Mouse (Mus musculus): Measurements from ENCODE around the gene Rragc. TPM values are rescaled to one million over a fixed set of nuclear protein-coding genes. Genes with fewer than 3 reads are reported as not detected.

Rragc gene
- 40.3 and 44.4 TPM in 2 replicates for polyA plus RNA-seq (2015; fragmentation: Nextera tagmentation; extraction: Ambion mirVana)

DNA sequence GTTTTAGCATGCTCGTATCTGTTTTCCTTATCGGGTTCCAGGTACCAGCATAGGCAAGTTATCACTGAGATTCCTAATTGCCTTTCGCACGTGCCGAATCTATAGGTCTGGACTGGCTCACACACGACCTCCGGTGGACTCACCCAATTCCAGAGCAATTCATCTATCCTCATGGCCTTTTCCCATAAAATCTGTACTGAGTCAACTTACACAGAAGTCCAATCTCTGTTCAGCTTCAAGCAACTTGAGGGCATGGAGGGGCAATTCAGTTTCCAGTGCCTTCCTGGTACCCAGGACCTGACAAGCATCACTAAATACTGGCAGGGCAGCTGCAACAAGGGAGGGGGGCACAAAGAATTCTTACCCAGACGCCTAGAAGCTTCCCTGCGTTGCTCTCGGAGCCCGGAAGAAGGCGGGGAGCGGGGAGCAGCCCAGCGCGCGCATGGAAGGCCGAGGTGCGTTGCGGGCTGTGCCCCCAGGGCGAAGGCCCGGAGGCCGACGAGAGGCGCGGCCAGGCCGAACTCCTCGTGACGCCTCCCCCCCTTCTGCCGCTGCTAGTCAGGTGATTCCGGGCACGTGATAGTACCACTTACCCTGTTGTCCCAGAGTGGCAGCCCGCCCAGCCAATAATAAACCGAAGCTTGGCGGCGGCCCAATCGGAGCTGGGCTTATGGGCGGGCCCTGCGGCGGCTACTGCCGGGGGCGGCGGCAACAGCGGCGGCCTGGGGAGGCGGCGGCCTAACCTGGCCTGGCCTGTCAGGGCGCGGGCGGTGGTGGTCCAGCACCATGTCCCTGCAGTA, at the start of gene Rragc:
Gene Rragc (plus strand): TSS at position 699 of the 800 bp plus-strand sequence.
- Histone ChIP-seq H3K36me3 (ENCODE audit: control insufficient read depth, insufficient read depth) (peaks cover 13% of the 10 kb centered on the region), H3K4me2 (ENCODE audit: low read depth, low read length) (peak within 1 kb of the TSS; percentile 81), H3K27ac (ENCODE audit: low read length) (peak within 1 kb of the TSS; percentile 92), H3K4me3 (ENCODE audit: low read length) (peak within 1 kb of the TSS; percentile 98), H3K9me3 (replicated peaks; ENCODE audit: control insufficient read depth, low read length) (no peaks in the 10 kb centered on the region), H3K4me1 (ENCODE audit: control insufficient read depth, insufficient read depth, low read length) (peaks cover 22% of the 10 kb centered on the region), H3K9ac (ENCODE audit: low read length) (peak within 1 kb of the TSS; percentile 97), H3K27me3 (ENCODE audit: control insufficient read depth, insufficient read depth, low read length) (no peaks in the 10 kb centered on the region)
- peak; percentile 99 for ATAC-seq (replicated peaks; ENCODE audit: extremely low read depth, insufficient read depth, low FRiP score)
- WGBS: 1% methylated on average over 49 of the region's 49 CpGs

DNA sequence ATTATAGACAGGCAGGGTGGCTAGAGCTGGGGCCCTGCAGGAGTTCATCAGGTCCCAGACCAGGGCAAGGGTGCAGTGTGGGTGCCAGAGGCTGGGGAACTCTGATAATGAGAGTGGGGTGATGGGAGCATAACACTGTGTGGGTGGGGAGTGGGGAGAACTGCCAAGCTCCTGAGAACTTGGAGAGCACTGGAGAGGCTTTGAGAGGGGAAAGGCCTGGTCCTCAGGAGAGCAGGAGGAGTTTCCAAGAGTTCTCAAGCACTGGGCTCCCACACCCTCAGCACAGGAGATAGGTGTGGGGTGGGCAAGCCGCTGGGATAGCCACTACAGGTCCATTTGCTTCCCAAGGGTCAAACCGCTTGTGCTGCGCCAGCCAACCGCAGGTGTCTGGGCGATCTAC, 23.5 kb upstream of the Rragc start:
- H3K4me1 ChIP-seq (ENCODE audit: control insufficient read depth, insufficient read depth, low read length): no peaks in the 10 kb centered on the region
- no peak for ATAC-seq (replicated peaks; ENCODE audit: extremely low read depth, insufficient read depth, low FRiP score)
- no peak overlapping the region for H3K27ac ChIP-seq (ENCODE audit: low read length)
- no peaks in the 10 kb centered on the region for H3K36me3 ChIP-seq (ENCODE audit: control insufficient read depth, insufficient read depth)
- no peaks in the 10 kb centered on the region for H3K9me3 ChIP-seq (replicated peaks; ENCODE audit: control insufficient read depth, low read length)
- H3K4me3 ChIP-seq (ENCODE audit: low read length): no peak overlapping the region
- WGBS: 80% methylated on average over 5 of the region's 5 CpGs
- H3K27me3 ChIP-seq (ENCODE audit: control insufficient read depth, insufficient read depth, low read length): no peaks in the 10 kb centered on the region
- no peak overlapping the region for H3K4me2 ChIP-seq (ENCODE audit: low read depth, low read length)
- no peak overlapping the region for H3K9ac ChIP-seq (ENCODE audit: low read length)

DNA sequence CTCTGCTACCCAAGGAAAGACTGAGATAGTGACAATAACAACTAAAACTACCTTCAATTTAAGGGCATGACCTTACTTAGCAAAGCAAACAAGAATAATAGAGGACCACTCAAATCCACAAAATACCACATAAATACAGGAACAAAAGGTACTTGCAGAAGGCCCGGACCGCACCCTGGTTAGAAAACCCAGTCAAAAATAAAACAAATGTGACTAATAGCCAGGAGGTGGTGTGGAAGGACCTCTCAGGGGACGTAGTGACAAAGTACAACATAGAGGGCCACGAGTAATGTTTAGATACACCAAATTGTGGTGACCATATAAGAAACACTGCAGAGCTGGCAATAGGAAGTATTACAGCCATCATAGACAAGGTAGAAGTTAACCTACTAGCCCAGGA, 23.0 kb upstream of the Rragc start:
- H3K27ac ChIP-seq (ENCODE audit: low read length): no peak overlapping the region
- H3K4me2 ChIP-seq (ENCODE audit: low read depth, low read length): no peak overlapping the region
- H3K9me3 ChIP-seq (replicated peaks; ENCODE audit: control insufficient read depth, low read length): no peaks in the 10 kb centered on the region
- H3K36me3 ChIP-seq (ENCODE audit: control insufficient read depth, insufficient read depth): no peaks in the 10 kb centered on the region
- no peak for ATAC-seq (replicated peaks; ENCODE audit: extremely low read depth, insufficient read depth, low FRiP score)
- H3K4me3 ChIP-seq (ENCODE audit: low read length): no peak overlapping the region
- no peak overlapping the region for H3K9ac ChIP-seq (ENCODE audit: low read length)
- WGBS: 78% methylated on average over 4 of the region's 4 CpGs
- H3K4me1 ChIP-seq (ENCODE audit: control insufficient read depth, insufficient read depth, low read length): no peaks in the 10 kb centered on the region
- no peaks in the 10 kb centered on the region for H3K27me3 ChIP-seq (ENCODE audit: control insufficient read depth, insufficient read depth, low read length)

DNA sequence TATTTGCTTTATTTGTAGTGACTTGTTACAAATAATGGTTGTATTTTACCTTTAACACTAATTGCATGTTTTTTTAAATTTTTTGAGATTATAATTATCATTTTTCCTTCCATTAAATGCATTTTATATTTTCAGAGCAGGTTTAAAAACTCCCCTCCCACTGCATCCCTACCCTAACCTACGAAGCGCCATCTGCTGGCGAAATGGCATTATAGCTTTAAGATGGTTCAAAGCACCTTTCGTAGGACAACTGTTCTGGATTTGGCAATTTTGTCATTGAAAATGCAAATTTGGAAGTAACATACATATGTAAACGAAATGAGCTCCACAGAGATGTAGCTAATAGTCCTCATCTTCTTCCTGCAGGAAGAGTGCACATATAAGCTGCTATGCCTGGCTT, 18.6 kb upstream of the Rragc start:
- H3K4me1 ChIP-seq (ENCODE audit: control insufficient read depth, insufficient read depth, low read length): no peaks in the 10 kb centered on the region
- H3K27me3 ChIP-seq (ENCODE audit: control insufficient read depth, insufficient read depth, low read length): no peaks in the 10 kb centered on the region
- ATAC-seq (replicated peaks; ENCODE audit: extremely low read depth, insufficient read depth, low FRiP score): no peak
- H3K4me3 ChIP-seq (ENCODE audit: low read length): no peak overlapping the region
- H3K27ac ChIP-seq (ENCODE audit: low read length): no peak overlapping the region
- H3K9ac ChIP-seq (ENCODE audit: low read length): no peak overlapping the region
- 13% methylated on average over 5 of the region's 5 CpGs for WGBS
- H3K36me3 ChIP-seq (ENCODE audit: control insufficient read depth, insufficient read depth): no peaks in the 10 kb centered on the region
- no peaks in the 10 kb centered on the region for H3K9me3 ChIP-seq (replicated peaks; ENCODE audit: control insufficient read depth, low read length)
- no peak overlapping the region for H3K4me2 ChIP-seq (ENCODE audit: low read depth, low read length)

DNA sequence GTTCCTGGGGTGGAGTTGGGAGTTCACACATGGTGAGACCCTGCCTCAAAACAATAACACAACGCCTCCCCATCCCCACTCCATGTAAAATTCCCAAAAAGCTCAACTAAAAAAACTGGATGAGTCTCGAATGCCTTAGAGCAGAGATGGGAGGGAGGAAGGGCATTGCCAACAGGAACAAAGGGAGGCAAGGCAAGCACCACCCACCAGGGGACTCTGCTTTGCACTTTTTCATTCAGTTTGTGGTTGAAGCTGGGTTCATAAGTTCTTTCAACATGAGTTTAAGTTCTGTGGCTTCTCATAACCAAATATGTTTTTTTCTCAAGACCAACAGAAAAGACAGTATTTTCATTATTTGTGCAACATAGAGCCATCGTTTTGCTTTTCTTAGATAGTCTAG, 13.8 kb upstream of the Rragc start:
- H3K36me3 ChIP-seq (ENCODE audit: control insufficient read depth, insufficient read depth): no peaks in the 10 kb centered on the region
- no peak overlapping the region for H3K9ac ChIP-seq (ENCODE audit: low read length)
- no peak for ATAC-seq (replicated peaks; ENCODE audit: extremely low read depth, insufficient read depth, low FRiP score)
- no peaks in the 10 kb centered on the region for H3K9me3 ChIP-seq (replicated peaks; ENCODE audit: control insufficient read depth, low read length)
- H3K4me1 ChIP-seq (ENCODE audit: control insufficient read depth, insufficient read depth, low read length): peaks cover 7% of the 10 kb centered on the region
- WGBS: 73% methylated on average over 3 of the region's 3 CpGs
- no peaks in the 10 kb centered on the region for H3K27me3 ChIP-seq (ENCODE audit: control insufficient read depth, insufficient read depth, low read length)
- no peak overlapping the region for H3K27ac ChIP-seq (ENCODE audit: low read length)
- no peak overlapping the region for H3K4me3 ChIP-seq (ENCODE audit: low read length)
- no peak overlapping the region for H3K4me2 ChIP-seq (ENCODE audit: low read depth, low read length)

DNA sequence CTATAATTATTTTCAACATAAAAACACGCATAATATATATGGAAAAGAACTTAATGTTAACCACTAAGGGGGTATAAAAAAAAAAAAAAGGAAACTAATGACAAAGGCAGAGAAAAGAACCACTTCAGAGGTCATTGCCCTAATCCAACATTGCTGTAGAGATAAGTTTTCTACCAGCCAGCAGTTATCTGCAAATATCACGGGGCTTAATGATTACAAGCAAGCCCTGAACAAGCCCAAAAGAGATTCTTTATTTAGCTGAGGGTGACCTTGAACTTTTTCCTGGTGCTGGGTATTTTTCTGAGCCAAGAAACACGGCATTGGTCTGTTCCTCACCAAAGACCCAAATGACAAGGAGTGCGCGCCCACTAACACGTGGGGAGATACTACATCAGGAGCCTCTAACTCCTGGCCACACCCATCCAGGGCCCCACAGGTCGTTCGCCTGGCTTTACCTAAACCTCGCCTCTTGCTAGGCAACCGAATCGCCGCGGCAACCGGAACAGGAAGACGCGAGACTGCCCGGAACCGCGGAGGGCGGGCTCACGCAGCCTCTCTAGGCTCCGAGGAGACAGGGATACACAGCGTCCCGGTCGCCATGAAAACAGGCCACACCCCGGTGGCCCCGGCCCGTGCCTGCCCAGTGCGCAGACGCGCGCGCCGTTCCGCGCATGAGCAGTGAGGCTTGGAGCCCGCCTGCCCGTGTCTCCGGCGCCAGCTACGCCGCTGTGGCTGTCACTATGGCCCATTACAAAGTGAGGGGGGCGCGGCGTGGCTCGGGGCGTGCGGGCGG, 12.7 kb upstream of the Rragc start, which contains the start of gene Mycbp:
Gene Mycbp (plus strand): TSS at position 500 of the 793 bp plus-strand sequence.
- H3K4me3 ChIP-seq (ENCODE audit: low read length): peak within 1 kb of the TSS; percentile 91
- peaks cover 7% of the 10 kb centered on the region for H3K4me1 ChIP-seq (ENCODE audit: control insufficient read depth, insufficient read depth, low read length)
- peak within 1 kb of the TSS; percentile 83 for H3K4me2 ChIP-seq (ENCODE audit: low read depth, low read length)
- H3K9me3 ChIP-seq (replicated peaks; ENCODE audit: control insufficient read depth, low read length): no peaks in the 10 kb centered on the region
- H3K27ac ChIP-seq (ENCODE audit: low read length): peak within 1 kb of the TSS; percentile 90
- H3K27me3 ChIP-seq (ENCODE audit: control insufficient read depth, insufficient read depth, low read length): no peaks in the 10 kb centered on the region
- WGBS: under 1% methylated on average over 49 of the region's 49 CpGs
- H3K36me3 ChIP-seq (ENCODE audit: control insufficient read depth, insufficient read depth): no peaks in the 10 kb centered on the region
- H3K9ac ChIP-seq (ENCODE audit: low read length): peak within 1 kb of the TSS; percentile 90
- ATAC-seq (replicated peaks; ENCODE audit: extremely low read depth, insufficient read depth, low FRiP score): peak; percentile 100

DNA sequence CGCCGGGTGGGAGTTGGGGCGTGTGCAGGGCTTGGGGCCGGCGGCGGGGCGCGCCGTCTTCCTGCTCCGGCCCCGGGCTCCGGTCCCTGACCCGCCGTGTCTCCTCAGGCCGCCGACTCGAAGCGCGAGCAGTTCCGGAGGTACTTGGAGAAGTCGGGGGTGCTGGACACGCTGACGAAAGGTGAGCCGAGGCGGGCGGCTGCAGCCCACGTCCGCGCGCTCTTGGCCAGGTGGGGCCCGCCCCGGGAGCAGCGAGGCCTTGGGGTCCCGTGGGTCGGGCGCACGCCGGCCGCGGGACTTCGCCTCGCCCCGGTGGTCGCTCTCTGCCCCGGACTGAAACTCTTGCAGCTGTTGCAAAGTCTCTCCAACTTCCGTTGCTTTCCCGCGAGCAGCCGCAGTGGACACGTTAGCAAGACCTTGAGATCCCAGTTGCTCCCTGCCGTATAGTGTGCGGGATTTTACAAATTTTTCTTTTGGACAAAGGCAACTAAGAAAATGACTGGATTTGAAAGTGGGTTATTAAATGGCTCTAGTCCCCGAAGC, 12.0 kb upstream of the Rragc start:
- peak overlapping the region; percentile 87 for H3K27ac ChIP-seq (ENCODE audit: low read length)
- H3K4me1 ChIP-seq (ENCODE audit: control insufficient read depth, insufficient read depth, low read length): peaks cover 7% of the 10 kb centered on the region
- no peaks in the 10 kb centered on the region for H3K9me3 ChIP-seq (replicated peaks; ENCODE audit: control insufficient read depth, low read length)
- 0 out of 2 replicates have a peak, but pooled peaks cover 3% of the 10 kb centered on the region for H3K36me3 ChIP-seq (ENCODE audit: control insufficient read depth, insufficient read depth)
- H3K27me3 ChIP-seq (ENCODE audit: control insufficient read depth, insufficient read depth, low read length): no peaks in the 10 kb centered on the region
- H3K9ac ChIP-seq (ENCODE audit: low read length): peak overlapping the region; percentile 90
- peak overlapping the region; percentile 83 for H3K4me2 ChIP-seq (ENCODE audit: low read depth, low read length)
- ATAC-seq (replicated peaks; ENCODE audit: extremely low read depth, insufficient read depth, low FRiP score): peak; percentile 49
- H3K4me3 ChIP-seq (ENCODE audit: low read length): peak overlapping the region; percentile 91
- under 1% methylated on average over 40 of the region's 53 CpGs for WGBS

DNA sequence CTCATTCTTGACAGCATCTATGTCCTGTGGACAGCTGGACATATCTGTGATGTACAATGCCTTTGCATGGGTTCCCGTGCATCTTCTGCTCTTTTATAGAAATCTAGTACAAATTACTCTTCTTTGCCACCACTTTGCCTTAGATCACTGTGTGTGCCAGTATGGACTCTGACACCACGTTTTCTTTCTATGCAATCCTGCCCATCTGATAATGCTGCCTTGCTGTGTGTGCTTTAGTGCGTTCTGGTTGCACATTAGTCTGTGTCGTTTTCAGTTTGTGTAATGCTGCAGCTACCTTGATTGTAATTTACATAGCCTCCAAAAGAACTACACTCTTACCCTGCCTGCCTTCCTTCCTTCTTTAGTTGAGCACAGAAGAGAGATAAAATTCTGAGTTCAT, 5.7 kb upstream of the Rragc start:
- no peak overlapping the region for H3K4me3 ChIP-seq (ENCODE audit: low read length)
- no peak for ATAC-seq (replicated peaks; ENCODE audit: extremely low read depth, insufficient read depth, low FRiP score)
- H3K9ac ChIP-seq (ENCODE audit: low read length): no peak overlapping the region
- H3K27me3 ChIP-seq (ENCODE audit: control insufficient read depth, insufficient read depth, low read length): no peaks in the 10 kb centered on the region
- H3K4me2 ChIP-seq (ENCODE audit: low read depth, low read length): no peak overlapping the region
- no peaks in the 10 kb centered on the region for H3K9me3 ChIP-seq (replicated peaks; ENCODE audit: control insufficient read depth, low read length)
- H3K4me1 ChIP-seq (ENCODE audit: control insufficient read depth, insufficient read depth, low read length): peaks cover 10% of the 10 kb centered on the region
- 81% methylated on average over 4 of the region's 4 CpGs for WGBS
- 0 out of 2 replicates have a peak, but pooled peaks cover 8% of the 10 kb centered on the region for H3K36me3 ChIP-seq (ENCODE audit: control insufficient read depth, insufficient read depth)
- H3K27ac ChIP-seq (ENCODE audit: low read length): no peak overlapping the region
